Mouse (Mus musculus): ENCODE results near the gene Lima1. TPM values are rescaled to one million over a fixed set of nuclear protein-coding genes. Genes with fewer than 3 reads are reported as not detected.

The Lima1 gene
- total RNA-seq, 1 experiment from 2014 or later = 2.2 TPM

GRCm38 (mm10) chr15:99813639-99814038, 61.6 kb downstream of the Lima1 start:
- no peak for ATAC-seq (replicated peaks; ENCODE audit: low read depth, poor library complexity, severe bottlenecking)

GRCm38 (mm10) chr15:99812097-99812496, 63.2 kb downstream of the Lima1 start:
- no peak for ATAC-seq (replicated peaks; ENCODE audit: low read depth, poor library complexity, severe bottlenecking)

- ATAC-seq (replicated peaks; ENCODE audit: low read depth, poor library complexity, severe bottlenecking) = no peak
Observed at GRCm38 (mm10) chr15:99807776-99808735, 67.2 kb downstream of the Lima1 start.

- no peak for ATAC-seq (replicated peaks; ENCODE audit: low read depth, poor library complexity, severe bottlenecking)
Observed at GRCm38 (mm10) chr15:99806171-99806570, 69.1 kb downstream of the Lima1 start.

GRCm38 (mm10) chr15:99805673-99806072, 69.6 kb downstream of the Lima1 start:
- ATAC-seq (replicated peaks; ENCODE audit: low read depth, poor library complexity, severe bottlenecking) = 0 out of 2 replicates have a peak, but pooled peaks have one; percentile 12

- ATAC-seq (replicated peaks; ENCODE audit: low read depth, poor library complexity, severe bottlenecking) = peak; percentile 99
Observed at GRCm38 (mm10) chr15:99803186-99803644, 72.0 kb downstream of the Lima1 start.

GRCm38 (mm10) chr15:99801885-99802572, 73.2 kb downstream of the Lima1 start:
- ATAC-seq (replicated peaks; ENCODE audit: low read depth, poor library complexity, severe bottlenecking) = no peak

- ATAC-seq (replicated peaks; ENCODE audit: low read depth, poor library complexity, severe bottlenecking) = no peak
Observed at GRCm38 (mm10) chr15:99799706-99800105, 75.5 kb downstream of the Lima1 start.

- no peak for ATAC-seq (replicated peaks; ENCODE audit: low read depth, poor library complexity, severe bottlenecking)
Observed at GRCm38 (mm10) chr15:99797898-99798297, 77.4 kb downstream of the Lima1 start.

- no peak for ATAC-seq (replicated peaks; ENCODE audit: low read depth, poor library complexity, severe bottlenecking)
Observed at GRCm38 (mm10) chr15:99796735-99797134, 78.5 kb downstream of the Lima1 start.

GRCm38 (mm10) chr15:99796066-99796465, 79.2 kb downstream of the Lima1 start:
- no peak; the same call in 1 of the 2 replicates for ATAC-seq (replicated peaks; ENCODE audit: low read depth, poor library complexity, severe bottlenecking)

GRCm38 (mm10) chr15:99792221-99792815, 82.9 kb downstream of the Lima1 start:
- no peak for ATAC-seq (replicated peaks; ENCODE audit: low read depth, poor library complexity, severe bottlenecking)

- ATAC-seq (replicated peaks; ENCODE audit: low read depth, poor library complexity, severe bottlenecking) = no peak
Observed at GRCm38 (mm10) chr15:99791003-99791402, 84.3 kb downstream of the Lima1 start.

- ATAC-seq (replicated peaks; ENCODE audit: low read depth, poor library complexity, severe bottlenecking) = no peak
Observed at GRCm38 (mm10) chr15:99790464-99790863, 84.8 kb downstream of the Lima1 start.

GRCm38 (mm10) chr15:99787625-99788120, 87.6 kb downstream of the Lima1 start:
- 0 out of 2 replicates have a peak, but pooled peaks have one; percentile 25 for ATAC-seq (replicated peaks; ENCODE audit: low read depth, poor library complexity, severe bottlenecking)

GRCm38 (mm10) chr15:99778677-99779335, 96.5 kb downstream of the Lima1 start:
- no peak for ATAC-seq (replicated peaks; ENCODE audit: low read depth, poor library complexity, severe bottlenecking)

GRCm38 (mm10) chr15:99778148-99778547, 97.1 kb downstream of the Lima1 start:
- ATAC-seq (replicated peaks; ENCODE audit: low read depth, poor library complexity, severe bottlenecking) = peak; percentile 65

- no peak for ATAC-seq (replicated peaks; ENCODE audit: low read depth, poor library complexity, severe bottlenecking)
Observed at GRCm38 (mm10) chr15:99772925-99773324, 102.3 kb downstream of the Lima1 start.

GRCm38 (mm10) chr15:99772881-99772924, 102.6 kb downstream of the Lima1 start, which contains the start of gene Cers5:
Gene Cers5 (minus strand): TSS chr15:99772885.
- ATAC-seq (replicated peaks; ENCODE audit: low read depth, poor library complexity, severe bottlenecking) = peak; percentile 24; the same call in 1 of the 2 replicates

- peak; percentile 89 for ATAC-seq (replicated peaks; ENCODE audit: low read depth, poor library complexity, severe bottlenecking)
Observed at GRCm38 (mm10) chr15:99772277-99772880, 102.9 kb downstream of the Lima1 start.

All from common myeloid progenitor, adult 5-6 weeks (primary cell).